Mouse (Mus musculus): ENCODE data around the gene Nars2. TPM values are rescaled to one million over a fixed set of nuclear protein-coding genes. Genes with fewer than 3 reads are reported as not detected.

The Nars2 gene
- polyA plus RNA-seq, 2 experiments: 4.9 to 16.1 TPM

DNA sequence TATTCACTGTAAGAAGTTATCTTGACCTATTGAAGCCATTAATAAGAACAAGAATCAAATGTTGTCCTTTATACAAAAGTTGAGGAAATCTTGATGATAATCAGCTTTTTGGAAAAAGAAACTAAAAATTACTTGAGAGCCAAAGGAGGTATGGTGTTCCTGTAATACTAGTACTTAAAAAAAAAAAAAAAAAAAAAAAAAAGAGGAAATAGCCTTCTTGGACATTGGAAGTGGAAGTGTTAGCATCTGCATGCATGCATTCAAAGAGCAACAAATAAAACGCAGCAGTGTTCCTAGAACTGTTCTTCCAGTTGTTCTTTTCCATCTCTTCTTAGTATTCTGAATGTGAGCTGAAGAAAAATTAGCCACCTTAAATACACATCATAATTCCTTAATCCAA is 25.9 kb downstream of the Nars2 start:
- H3K9ac ChIP-seq (replicated peaks): no peak overlapping the region
- no peak for ATAC-seq (ENCODE audit: insufficient read depth)
- no peak overlapping the region for H3K27ac ChIP-seq
- H3K36me3 ChIP-seq (replicated peaks; ENCODE audit: control insufficient read depth, insufficient read depth, low read depth): no peaks in the 10 kb centered on the region; the same call in 1 of the 2 replicates
- WGBS (ENCODE audit: insufficient replicate concordance): 63% methylated on average over 1 of the region's 1 CpGs
- no peak overlapping the region for H3K4me3 ChIP-seq (ENCODE audit: insufficient read depth in 1 of 2, low read depth in 2 of 2, low read length in 2 of 2)
- no peaks in the 10 kb centered on the region for H3K9me3 ChIP-seq (ENCODE audit: control insufficient read depth, low read length)
- H3K27me3 ChIP-seq (ENCODE audit: control insufficient read depth, insufficient read depth, low read length): no peaks in the 10 kb centered on the region
- H3K4me2 ChIP-seq (ENCODE audit: low read depth): no peak overlapping the region
- TF ChIP-seq EP300 (IDR thresholded peaks at IDR 0.05; ENCODE audit: low read depth) (no peak), CTCF (IDR thresholded peaks at IDR 0.05; ENCODE audit: low read depth) (no peak)
- no peak for DNase-seq (ENCODE audit: low read depth in 3 of 3, low spot score in 3 of 3)
- H3K4me1 ChIP-seq (replicated peaks; ENCODE audit: control insufficient read depth in 2 of 2, insufficient read depth in 2 of 2, low read length in 1 of 2): peaks cover 8 to 10% of the 10 kb centered on the region in 2 experiments

- H3K9me3 ChIP-seq (ENCODE audit: control insufficient read depth, low read length): no peaks in the 10 kb centered on the region
These were observed 30.1 kb downstream of the Nars2 start for GRCm38 (mm10) chr7:96981366-96981765.

DNA sequence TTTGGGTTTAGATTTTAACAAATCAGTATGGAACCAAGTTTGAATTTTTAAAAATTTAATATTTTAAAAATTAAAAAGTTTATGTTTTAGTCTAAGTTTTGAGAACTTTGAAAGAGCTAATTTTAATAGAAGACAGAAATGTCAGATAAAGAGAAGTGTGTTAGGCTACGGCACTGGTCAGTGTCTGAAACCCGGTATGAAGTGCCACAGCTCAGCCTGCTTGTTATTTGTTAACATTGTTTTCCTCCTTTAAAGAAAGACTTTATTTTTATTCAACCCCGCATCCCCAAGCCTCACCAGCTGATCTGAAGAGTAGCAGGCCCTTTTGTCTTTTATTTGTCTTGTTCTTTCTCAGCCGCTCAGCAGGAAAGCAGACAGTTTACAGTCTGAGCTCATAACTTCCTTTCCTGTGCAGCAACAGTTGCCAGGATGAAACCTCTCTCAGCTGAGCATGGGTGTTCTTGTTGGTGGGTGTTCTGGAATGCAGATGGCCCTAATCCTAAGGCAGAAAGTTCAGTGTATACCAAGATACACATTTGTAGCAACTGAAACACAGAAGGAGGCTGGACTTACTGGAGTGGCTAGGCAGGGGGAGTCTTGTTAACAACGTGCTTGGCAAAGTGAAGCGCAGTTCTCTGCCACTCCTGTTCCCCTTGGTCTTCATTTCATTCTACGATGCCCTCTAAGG is 32.5 kb downstream of the Nars2 start:
- DNase-seq (ENCODE audit: low read depth in 3 of 3, low spot score in 3 of 3): no peak
- 64% methylated on average over 7 of the region's 7 CpGs for WGBS (ENCODE audit: insufficient replicate concordance)
- ATAC-seq (ENCODE audit: insufficient read depth): no peak

More at GRCm38 (mm10) chr7:96981366-96981765, 30.1 kb downstream of the Nars2 start:
- H3K4me2 ChIP-seq (ENCODE audit: low read depth): no peak overlapping the region
- no peak overlapping the region for H3K4me3 ChIP-seq (ENCODE audit: insufficient read depth in 1 of 2, low read depth in 2 of 2, low read length in 2 of 2)
- no peak overlapping the region for H3K9ac ChIP-seq (replicated peaks)
- H3K4me1 ChIP-seq (replicated peaks; ENCODE audit: control insufficient read depth in 2 of 2, insufficient read depth in 2 of 2, low read length in 1 of 2): no peaks in the 10 kb centered on the region
- no peak overlapping the region for H3K27ac ChIP-seq
- TF ChIP-seq EP300 (IDR thresholded peaks at IDR 0.05; ENCODE audit: low read depth) (no peak), CTCF (IDR thresholded peaks at IDR 0.05; ENCODE audit: low read depth) (no peak)
- ATAC-seq (ENCODE audit: insufficient read depth) (no peak), DNase-seq (ENCODE audit: low read depth in 3 of 3, low spot score in 3 of 3) (no peak)
- H3K36me3 ChIP-seq (replicated peaks; ENCODE audit: control insufficient read depth, insufficient read depth, low read depth): no peaks in the 10 kb centered on the region; the same call in 1 of the 2 replicates
- WGBS (ENCODE audit: insufficient replicate concordance): 74% methylated on average over 2 of the region's 2 CpGs
- no peaks in the 10 kb centered on the region for H3K27me3 ChIP-seq (ENCODE audit: control insufficient read depth, insufficient read depth, low read length)

DNA sequence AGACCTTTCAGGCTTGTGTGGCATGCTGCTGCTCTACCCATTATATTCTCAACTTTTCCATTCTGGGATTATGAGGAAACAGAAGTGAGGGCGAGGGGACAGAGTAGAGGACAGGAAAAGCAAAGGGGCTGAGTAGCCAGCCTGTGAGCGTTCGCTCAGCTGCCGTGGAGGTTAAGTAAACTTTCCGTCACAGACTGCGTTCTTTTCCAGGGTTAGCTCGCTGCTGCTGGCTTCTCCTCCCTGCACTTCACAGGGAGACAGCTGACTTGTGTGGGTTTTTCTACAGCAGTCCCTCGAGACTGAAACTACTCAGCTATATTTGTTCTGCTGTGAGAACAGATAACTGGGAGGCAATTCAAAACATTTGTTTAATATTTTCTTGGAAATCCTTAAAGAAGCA is 34.5 kb downstream of the Nars2 start:
- TF ChIP-seq CTCF (IDR thresholded peaks at IDR 0.05; ENCODE audit: low read depth): no peak
- TF ChIP-seq EP300 (IDR thresholded peaks at IDR 0.05; ENCODE audit: low read depth): no peak
- ATAC-seq (ENCODE audit: insufficient read depth): no peak
- H3K4me3 ChIP-seq (ENCODE audit: insufficient read depth in 1 of 2, low read depth in 2 of 2, low read length in 2 of 2): no peak overlapping the region

More for the DNA sequence above, 32.5 kb downstream of the Nars2 start:
- Histone ChIP-seq H3K36me3 (replicated peaks; ENCODE audit: control insufficient read depth, insufficient read depth, low read depth) (no peaks in the 10 kb centered on the region; the same call in 1 of the 2 replicates), H3K9ac (replicated peaks) (no peak overlapping the region), H3K27me3 (ENCODE audit: control insufficient read depth, insufficient read depth, low read length) (no peaks in the 10 kb centered on the region), H3K27ac (no peak overlapping the region), H3K4me2 (ENCODE audit: low read depth) (no peak overlapping the region), H3K4me3 (ENCODE audit: insufficient read depth in 1 of 2, low read depth in 2 of 2, low read length in 2 of 2) (no peak overlapping the region), H3K4me1 (replicated peaks; ENCODE audit: control insufficient read depth in 2 of 2, insufficient read depth in 2 of 2, low read length in 1 of 2) (peaks cover 0 to 4% of the 10 kb centered on the region in 2 experiments; a peak in 1 of 4 replicates), H3K9me3 (ENCODE audit: control insufficient read depth, low read length) (no peaks in the 10 kb centered on the region)
- TF ChIP-seq CTCF (IDR thresholded peaks at IDR 0.05; ENCODE audit: low read depth): no peak

DNA sequence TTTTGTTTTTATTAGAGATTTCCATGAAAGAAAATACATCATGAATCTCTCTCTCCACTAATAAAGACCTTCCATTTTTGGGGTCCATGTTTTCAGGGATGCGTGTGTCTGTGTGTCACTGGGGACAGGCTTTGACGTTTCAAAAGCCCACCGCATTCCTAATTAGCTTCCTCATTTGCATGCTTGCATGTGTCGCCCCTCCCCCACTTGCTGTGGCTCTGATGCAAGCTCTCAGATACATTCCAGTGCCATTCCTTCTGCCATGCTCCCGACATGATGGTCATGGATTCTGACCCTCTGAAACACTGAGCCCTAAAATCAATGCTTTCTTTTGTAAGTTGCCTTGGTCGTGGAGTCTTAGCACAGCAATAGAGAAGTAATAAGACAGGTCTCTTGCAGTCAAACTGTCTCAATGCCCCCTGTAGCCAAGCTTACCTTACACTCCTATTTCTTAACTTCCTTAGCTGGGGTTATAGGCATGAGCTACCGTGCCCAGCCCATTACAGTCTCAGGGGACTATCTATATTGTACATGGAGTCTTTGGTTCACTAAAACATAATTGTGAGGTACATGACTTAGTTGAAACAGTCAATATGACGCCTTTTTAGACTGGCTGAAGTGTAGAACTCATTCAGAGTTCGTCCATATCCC is 35.6 kb downstream of the Nars2 start:
- ATAC-seq (ENCODE audit: insufficient read depth): no peak
- TF ChIP-seq CTCF (IDR thresholded peaks at IDR 0.05; ENCODE audit: low read depth) (no peak), EP300 (IDR thresholded peaks at IDR 0.05; ENCODE audit: low read depth) (no peak)
- Histone ChIP-seq H3K4me3 (ENCODE audit: insufficient read depth in 1 of 2, low read depth in 2 of 2, low read length in 2 of 2) (no peak overlapping the region), H3K9ac (replicated peaks) (no peak overlapping the region), H3K36me3 (replicated peaks; ENCODE audit: control insufficient read depth, insufficient read depth, low read depth) (no peaks in the 10 kb centered on the region), H3K4me2 (ENCODE audit: low read depth) (no peak overlapping the region), H3K27ac (no peak overlapping the region), H3K4me1 (replicated peaks; ENCODE audit: control insufficient read depth in 2 of 2, insufficient read depth in 2 of 2, low read length in 1 of 2) (peaks cover 0 to 4% of the 10 kb centered on the region in 2 experiments; a peak in 1 of 4 replicates), H3K9me3 (ENCODE audit: control insufficient read depth, low read length) (no peaks in the 10 kb centered on the region), H3K27me3 (ENCODE audit: control insufficient read depth, insufficient read depth, low read length) (no peaks in the 10 kb centered on the region)
- WGBS (ENCODE audit: insufficient replicate concordance): 57% methylated on average over 9 of the region's 9 CpGs
- DNase-seq (ENCODE audit: low read depth in 3 of 3, low spot score in 3 of 3): no peak

More for the DNA sequence above, 34.5 kb downstream of the Nars2 start:
- H3K27ac ChIP-seq: no peak overlapping the region
- no peak for DNase-seq (ENCODE audit: low read depth in 3 of 3, low spot score in 3 of 3)
- no peaks in the 10 kb centered on the region for H3K27me3 ChIP-seq (ENCODE audit: control insufficient read depth, insufficient read depth, low read length)
- H3K36me3 ChIP-seq (replicated peaks; ENCODE audit: control insufficient read depth, insufficient read depth, low read depth): no peaks in the 10 kb centered on the region
- no peaks in the 10 kb centered on the region for H3K9me3 ChIP-seq (ENCODE audit: control insufficient read depth, low read length)
- no peak overlapping the region for H3K9ac ChIP-seq (replicated peaks)
- peaks cover 0 to 4% of the 10 kb centered on the region in 2 experiments; a peak in 1 of 4 replicates for H3K4me1 ChIP-seq (replicated peaks; ENCODE audit: control insufficient read depth in 2 of 2, insufficient read depth in 2 of 2, low read length in 1 of 2)
- 46% methylated on average over 8 of the region's 8 CpGs for WGBS (ENCODE audit: insufficient replicate concordance)
- no peak overlapping the region for H3K4me2 ChIP-seq (ENCODE audit: low read depth)
